Mouse (Mus musculus) heart, embryonic 12.5 days (tissue): ENCODE measurements around the gene Tef. TPM values are rescaled to one million over a fixed set of nuclear protein-coding genes. Genes with fewer than 3 reads are reported as not detected.

Source experiments
- ATAC-seq: fragments of 200-750 bp; cut with Nextera tagmentation; 2 replicates; pipeline ENCODE4 v1.8.0; 2017; ENCODE audit warnings: moderate TSS enrichment, moderate library complexity; ENCODE audit not compliant: insufficient number of reproducible peaks, low FRiP score
- H3K27ac ChIP-seq: fragments of 300-500 bp; sonication (generic); 2 replicates; pipeline ENCODE4 v1.5.1; 2016; ENCODE audit warnings: mild to moderate bottlenecking, moderate library complexity; ENCODE audit not compliant: poor library complexity, severe bottlenecking
- H3K27me3 ChIP-seq: fragments of 300-500 bp; sonication (generic); replicated peaks from 2 replicates; pipeline ENCODE4 v1.6.1; 2016; ENCODE audit warnings: mild to moderate bottlenecking, moderate library complexity
- H3K36me3 ChIP-seq: fragments of 300-500 bp; sonication (generic); 2 replicates; pipeline ENCODE4 v1.6.1; 2016; ENCODE audit warnings: mild to moderate bottlenecking, moderate library complexity
- H3K4me1 ChIP-seq: fragments of 300-500 bp; sonication (generic); replicated peaks from 2 replicates; pipeline ENCODE4 v1.6.1; 2016; ENCODE audit warnings: mild to moderate bottlenecking
- H3K4me2 ChIP-seq: fragments of 300-500 bp; sonication (generic); 2 replicates; pipeline ENCODE4 v1.6.1; 2016; ENCODE audit warnings: mild to moderate bottlenecking, moderate library complexity
- H3K4me3 ChIP-seq: fragments of 300-500 bp; sonication (generic); 2 replicates; pipeline ENCODE4 v1.5.1; 2016; ENCODE audit warnings: mild to moderate bottlenecking
- H3K9ac ChIP-seq: fragments of 300-500 bp; sonication (generic); 2 replicates; pipeline ENCODE4 v1.6.1; 2016; ENCODE audit warnings: mild to moderate bottlenecking, moderate library complexity
- H3K9me3 ChIP-seq: fragments of 300-500 bp; sonication (generic); replicated peaks from 2 replicates; pipeline ENCODE4 v1.6.1; 2016; ENCODE audit warnings: mild to moderate bottlenecking, moderate library complexity
- WGBS: fragments of 180-500 bp; shearing (Covaris S2); methylation state at CpG from one replicate; pipeline ENCODE4 v1.1.7; 2016; 5-methylcytosine and 5-hydroxymethylcytosine counted together
- polyA plus RNA-seq: library from polyadenylated mRNA; unstranded; fragments of >200 nt; fragmentation: Nextera tagmentation; extraction: Ambion mirVana; gene quantifications from 2 replicates; pipeline ENCODE4 v1.2.1, GENCODE M21; 2016

The Tef gene
- polyA plus RNA-seq, 1 experiment from 2014 or later: 27.8 TPM

DNA sequence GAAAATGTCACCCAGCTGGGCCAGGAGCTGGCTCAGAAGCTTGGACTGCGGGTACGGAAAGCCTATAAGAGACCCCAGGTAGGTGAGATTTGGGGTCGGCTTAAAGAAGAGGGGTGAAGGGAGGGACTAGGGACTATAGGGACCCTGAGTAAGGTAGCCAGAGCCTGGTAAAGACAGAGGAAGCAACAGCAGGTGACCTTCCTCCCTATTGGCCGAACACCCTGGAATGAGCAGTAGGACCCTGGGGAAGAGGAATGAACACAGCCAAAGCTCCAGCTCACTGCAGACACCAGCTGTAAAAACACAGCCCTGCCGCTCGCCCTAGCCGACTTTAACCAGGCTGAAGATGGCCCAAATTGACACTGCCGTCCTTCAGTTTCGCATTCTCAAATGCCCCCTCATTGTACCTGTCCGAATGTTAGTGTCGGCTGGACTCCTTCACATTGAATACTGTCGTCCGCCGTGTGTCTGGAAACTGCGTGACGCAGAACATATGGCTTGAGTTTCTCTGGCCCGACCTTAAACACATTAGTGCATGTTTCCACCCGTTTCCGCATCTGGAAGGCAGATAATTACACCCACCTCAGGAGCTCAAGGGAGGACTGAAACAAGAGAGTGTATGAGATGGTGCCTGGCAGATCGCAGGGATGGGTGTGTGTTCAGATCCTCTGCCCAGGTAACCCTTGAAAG lies 29.6 kb upstream of the Tef start:
- Histone ChIP-seq H3K9ac (no peak overlapping the region), H3K4me1 (0 out of 2 replicates have a peak, but pooled peaks cover 7% of the 10 kb centered on the region), H3K4me3 (no peak overlapping the region), H3K9me3 (0 out of 2 replicates have a peak, but pooled peaks cover 3% of the 10 kb centered on the region), H3K27ac (no peak overlapping the region), H3K27me3 (no peaks in the 10 kb centered on the region), H3K4me2 (no peak overlapping the region), H3K36me3 (peaks cover 95% of the 10 kb centered on the region)
- ATAC-seq: no peak
- 80% methylated on average over 20 of the region's 20 CpGs for WGBS

DNA sequence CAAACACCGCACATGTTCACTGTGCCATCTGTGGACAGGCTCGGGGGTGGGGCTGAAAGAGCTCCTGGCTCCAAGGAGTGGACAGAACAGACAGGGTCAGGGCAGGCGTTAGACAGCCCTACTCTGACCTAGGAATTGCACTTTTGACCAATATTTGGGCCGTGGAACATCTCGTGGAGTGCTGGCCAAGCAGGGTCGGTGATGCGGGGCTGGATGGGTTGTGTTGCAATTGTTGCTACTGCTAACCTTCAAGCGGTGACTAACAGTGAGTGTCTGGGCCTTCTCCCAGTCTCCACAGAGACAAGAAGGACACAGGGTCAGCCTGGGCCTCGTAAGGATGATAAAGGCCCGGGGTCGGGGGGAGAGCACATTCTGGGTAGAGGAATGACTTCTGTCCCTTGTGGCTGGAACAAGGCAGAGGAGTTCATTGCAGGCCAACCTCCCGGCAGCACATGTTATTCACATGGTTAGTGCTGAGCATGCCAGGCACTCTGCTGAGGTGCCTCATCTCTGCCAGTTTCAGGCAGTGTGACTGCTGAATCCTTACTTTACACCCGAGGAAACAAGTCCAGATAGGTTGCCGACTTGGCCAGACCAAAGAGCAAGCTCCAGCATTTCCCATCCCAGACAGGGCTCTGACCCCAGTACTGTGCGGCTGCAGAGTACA lies 27.6 kb upstream of the Tef start:
- WGBS: 79% methylated on average over 15 of the region's 15 CpGs
- H3K9ac ChIP-seq: no peak overlapping the region
- H3K27ac ChIP-seq: no peak overlapping the region
- peaks cover 96% of the 10 kb centered on the region for H3K36me3 ChIP-seq
- no peak overlapping the region for H3K4me3 ChIP-seq
- H3K27me3 ChIP-seq: no peaks in the 10 kb centered on the region
- no peak for ATAC-seq
- no peak overlapping the region for H3K4me2 ChIP-seq
- 0 out of 2 replicates have a peak, but pooled peaks cover 3% of the 10 kb centered on the region for H3K9me3 ChIP-seq
- H3K4me1 ChIP-seq: 0 out of 2 replicates have a peak, but pooled peaks cover 7% of the 10 kb centered on the region

DNA sequence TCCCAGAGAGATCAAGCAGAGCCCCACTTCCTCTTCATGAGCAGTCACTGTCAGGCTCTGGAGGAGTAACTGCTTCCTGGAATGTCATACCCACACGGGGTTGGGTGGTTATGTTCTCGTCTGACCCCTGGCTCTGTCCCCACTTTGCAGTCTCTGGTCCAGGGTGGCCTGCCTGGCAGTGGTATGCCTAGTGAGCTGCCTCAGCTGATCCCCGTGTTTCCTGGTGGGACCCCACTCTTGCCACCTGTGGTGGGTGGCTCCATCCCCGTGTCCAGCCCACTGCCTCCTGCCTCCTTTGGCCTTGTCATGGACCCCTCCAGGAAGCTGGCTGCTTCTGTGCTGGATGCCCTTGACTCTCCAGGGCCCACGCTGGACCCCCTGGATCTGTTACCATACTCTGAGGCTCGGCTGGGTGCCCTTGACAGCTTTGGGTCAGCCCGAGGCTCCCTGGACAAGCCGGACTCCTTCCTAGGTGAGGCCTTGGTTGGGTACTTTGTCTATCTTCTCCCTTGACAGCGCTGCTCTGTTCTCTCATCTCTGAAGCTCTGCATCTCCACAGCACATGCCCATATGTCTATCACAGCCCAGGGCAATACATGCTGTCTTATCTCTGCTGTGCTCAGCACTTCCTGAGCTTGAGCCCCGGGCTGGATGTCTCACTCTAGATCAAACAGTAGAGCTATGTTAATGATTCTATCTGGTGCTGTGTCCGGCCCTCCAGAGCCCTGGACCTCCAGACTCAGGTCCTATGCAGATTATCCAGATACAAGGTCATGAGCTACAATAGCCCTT lies 25.4 kb upstream of the Tef start:
- ATAC-seq: no peak; the same call in 1 of the 2 replicates
- Histone ChIP-seq H3K36me3 (peaks cover 100% of the 10 kb centered on the region), H3K4me1 (0 out of 2 replicates have a peak, but pooled peaks cover 7% of the 10 kb centered on the region), H3K9me3 (no peaks in the 10 kb centered on the region), H3K4me2 (no peak overlapping the region), H3K9ac (no peak overlapping the region), H3K27ac (no peak overlapping the region), H3K4me3 (no peak overlapping the region), H3K27me3 (no peaks in the 10 kb centered on the region)
- WGBS: 64% methylated on average over 11 of the region's 11 CpGs

DNA sequence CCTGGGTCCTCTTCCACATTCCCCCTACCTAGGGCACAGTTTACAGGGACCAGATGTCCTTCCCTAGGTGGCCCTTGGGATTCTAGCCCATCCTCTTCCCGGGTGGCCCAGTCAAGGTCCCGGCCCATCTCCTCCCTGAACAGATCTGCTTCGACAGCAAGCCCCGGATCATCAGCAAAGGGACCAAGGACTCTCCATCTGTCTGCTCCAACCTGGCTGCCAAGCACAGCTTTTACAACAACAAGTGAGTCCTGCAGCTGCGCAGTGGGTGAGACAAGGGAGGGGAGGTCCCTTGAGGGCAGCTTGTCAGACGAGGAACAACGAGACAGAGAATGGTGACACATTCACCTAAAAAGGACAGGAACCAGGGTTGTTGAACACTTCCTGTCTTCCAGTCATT lies 20.4 kb upstream of the Tef start:
- peaks cover 94% of the 10 kb centered on the region for H3K36me3 ChIP-seq
- H3K4me3 ChIP-seq: no peak overlapping the region
- no peak overlapping the region for H3K9ac ChIP-seq
- no peak overlapping the region for H3K4me2 ChIP-seq
- 0 out of 2 replicates have a peak, but pooled peaks cover 5% of the 10 kb centered on the region for H3K4me1 ChIP-seq
- H3K27me3 ChIP-seq: no peaks in the 10 kb centered on the region
- H3K27ac ChIP-seq: no peak overlapping the region
- no peak for ATAC-seq
- H3K9me3 ChIP-seq: no peaks in the 10 kb centered on the region
- 85% methylated on average over 7 of the region's 7 CpGs for WGBS

DNA sequence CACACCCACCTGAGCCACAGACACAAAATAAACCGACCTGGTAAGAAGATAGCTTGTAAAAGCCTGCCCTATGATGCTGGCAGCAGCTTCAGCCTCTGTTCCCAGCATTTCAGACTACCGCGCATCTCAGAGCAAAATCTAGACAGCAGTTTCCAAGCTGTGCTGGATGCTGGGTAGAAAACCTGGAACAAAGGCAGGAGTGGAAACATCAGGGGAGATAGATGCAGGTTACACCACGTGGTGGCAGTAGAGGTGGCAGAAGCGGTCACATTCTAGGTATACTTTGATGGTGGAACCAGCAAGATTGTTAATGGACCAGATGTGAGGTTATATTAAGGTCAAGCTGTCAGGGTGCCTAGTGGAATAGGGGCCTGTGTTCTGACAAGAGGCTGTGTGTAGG lies 17.5 kb upstream of the Tef start:
- WGBS: 67% methylated on average over 5 of the region's 5 CpGs
- no peak overlapping the region for H3K9ac ChIP-seq
- no peaks in the 10 kb centered on the region for H3K27me3 ChIP-seq
- H3K4me1 ChIP-seq: no peaks in the 10 kb centered on the region
- H3K4me2 ChIP-seq: no peak overlapping the region
- no peak for ATAC-seq
- H3K4me3 ChIP-seq: no peak overlapping the region
- H3K9me3 ChIP-seq: no peaks in the 10 kb centered on the region
- no peak overlapping the region for H3K27ac ChIP-seq
- peaks cover 90% of the 10 kb centered on the region for H3K36me3 ChIP-seq

DNA sequence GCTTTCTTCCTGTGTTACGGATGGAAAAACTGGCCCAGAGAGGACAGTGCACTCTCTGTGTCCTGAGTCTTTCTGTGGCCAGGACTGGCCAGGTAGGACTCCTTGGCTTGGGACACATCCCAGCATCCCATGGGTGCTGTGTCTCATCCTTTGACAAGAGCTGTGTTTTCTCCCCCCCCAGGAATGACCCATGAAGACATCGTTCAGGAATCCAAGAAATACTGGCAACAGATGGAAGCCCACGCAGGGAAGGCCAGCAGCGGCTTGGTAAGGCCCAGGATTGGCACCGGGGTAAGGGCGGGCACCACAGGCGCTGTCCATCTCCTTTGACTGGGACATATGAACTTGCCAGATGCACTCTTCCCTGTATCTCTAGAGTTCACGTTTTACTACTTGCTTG lies 16.5 kb upstream of the Tef start:
- ATAC-seq: no peak
- H3K4me1 ChIP-seq: no peaks in the 10 kb centered on the region
- H3K27me3 ChIP-seq: no peaks in the 10 kb centered on the region
- H3K4me3 ChIP-seq: no peak overlapping the region
- H3K9me3 ChIP-seq: no peaks in the 10 kb centered on the region
- no peak overlapping the region for H3K9ac ChIP-seq
- no peak overlapping the region for H3K4me2 ChIP-seq
- WGBS: 90% methylated on average over 8 of the region's 8 CpGs
- peaks cover 90% of the 10 kb centered on the region for H3K36me3 ChIP-seq
- no peak overlapping the region for H3K27ac ChIP-seq

DNA sequence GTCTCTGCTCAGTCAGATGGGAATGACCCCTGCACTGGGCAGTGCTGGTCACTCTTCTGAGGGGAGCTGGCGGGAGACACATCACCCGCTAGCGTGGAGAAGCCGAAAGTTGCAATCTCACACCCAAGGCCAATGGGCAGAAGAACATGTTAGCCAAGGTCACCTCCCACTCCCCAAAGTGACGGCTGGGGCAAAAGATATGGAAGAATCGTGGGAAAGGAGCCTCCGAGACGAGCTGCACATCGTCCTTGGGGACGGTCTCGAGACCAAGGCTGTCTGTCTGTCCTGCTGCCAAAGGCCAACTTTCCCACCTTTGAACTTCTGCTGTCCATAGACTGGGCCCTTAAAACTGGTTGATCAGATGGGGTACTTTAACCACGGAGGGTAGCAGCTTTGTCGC lies 14.7 kb upstream of the Tef start:
- 92% methylated on average over 13 of the region's 13 CpGs for WGBS
- no peaks in the 10 kb centered on the region for H3K27me3 ChIP-seq
- no peaks in the 10 kb centered on the region for H3K4me1 ChIP-seq
- no peak for ATAC-seq
- no peak overlapping the region for H3K4me3 ChIP-seq
- peaks cover 89% of the 10 kb centered on the region for H3K36me3 ChIP-seq
- no peak overlapping the region for H3K27ac ChIP-seq
- no peak overlapping the region for H3K9ac ChIP-seq
- no peaks in the 10 kb centered on the region for H3K9me3 ChIP-seq
- no peak overlapping the region for H3K4me2 ChIP-seq

DNA sequence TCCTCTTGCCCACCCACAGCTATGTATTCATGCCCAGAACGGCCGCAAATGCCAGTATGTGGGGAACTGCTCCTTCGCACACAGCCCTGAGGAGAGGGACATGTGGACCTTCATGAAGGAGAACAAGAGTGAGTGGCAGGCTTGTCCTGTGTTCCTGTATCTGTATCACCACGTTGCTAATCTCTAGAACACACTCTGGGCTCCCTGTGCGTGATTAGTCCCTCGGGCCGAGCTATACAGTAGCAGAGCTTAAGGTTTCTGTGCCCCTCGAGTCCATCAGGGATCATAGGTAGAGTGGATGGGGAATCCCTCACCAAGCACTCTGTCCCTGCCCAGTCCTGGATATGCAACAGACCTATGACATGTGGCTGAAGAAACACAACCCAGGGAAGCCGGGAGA lies 9.8 kb upstream of the Tef start:
- H3K36me3 ChIP-seq: peaks cover 76% of the 10 kb centered on the region
- no peaks in the 10 kb centered on the region for H3K27me3 ChIP-seq
- H3K4me1 ChIP-seq: no peaks in the 10 kb centered on the region
- 87% methylated on average over 9 of the region's 9 CpGs for WGBS
- H3K9ac ChIP-seq: no peak overlapping the region
- H3K4me3 ChIP-seq: no peak overlapping the region
- no peaks in the 10 kb centered on the region for H3K9me3 ChIP-seq
- H3K4me2 ChIP-seq: no peak overlapping the region
- no peak overlapping the region for H3K27ac ChIP-seq
- ATAC-seq: no peak

DNA sequence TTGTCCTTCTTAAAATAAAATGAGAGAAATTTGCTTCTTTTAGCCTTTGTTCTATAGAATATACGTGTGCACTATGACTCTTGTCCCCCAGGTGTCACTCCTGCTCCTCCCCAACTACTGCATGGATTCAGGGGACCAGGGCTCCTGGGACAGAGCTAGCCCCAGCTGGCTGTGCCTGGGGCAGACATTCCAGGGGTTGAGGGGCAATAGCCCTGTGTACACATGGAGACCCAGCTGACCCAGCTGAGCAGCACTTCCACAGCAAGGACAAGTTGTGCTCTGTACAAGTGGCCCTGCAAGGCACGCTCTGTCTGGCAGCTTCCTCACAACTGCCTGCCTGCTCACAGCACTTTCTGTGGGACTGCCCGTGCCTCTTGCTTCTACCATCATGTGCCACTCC lies 6.0 kb upstream of the Tef start:
- Histone ChIP-seq H3K4me2 (no peak overlapping the region), H3K9ac (no peak overlapping the region), H3K27me3 (no peaks in the 10 kb centered on the region), H3K4me3 (no peak overlapping the region), H3K36me3 (peaks cover 46% of the 10 kb centered on the region), H3K27ac (no peak overlapping the region), H3K9me3 (no peaks in the 10 kb centered on the region), H3K4me1 (no peaks in the 10 kb centered on the region)
- no peak for ATAC-seq
- 83% methylated on average over 3 of the region's 3 CpGs for WGBS

DNA sequence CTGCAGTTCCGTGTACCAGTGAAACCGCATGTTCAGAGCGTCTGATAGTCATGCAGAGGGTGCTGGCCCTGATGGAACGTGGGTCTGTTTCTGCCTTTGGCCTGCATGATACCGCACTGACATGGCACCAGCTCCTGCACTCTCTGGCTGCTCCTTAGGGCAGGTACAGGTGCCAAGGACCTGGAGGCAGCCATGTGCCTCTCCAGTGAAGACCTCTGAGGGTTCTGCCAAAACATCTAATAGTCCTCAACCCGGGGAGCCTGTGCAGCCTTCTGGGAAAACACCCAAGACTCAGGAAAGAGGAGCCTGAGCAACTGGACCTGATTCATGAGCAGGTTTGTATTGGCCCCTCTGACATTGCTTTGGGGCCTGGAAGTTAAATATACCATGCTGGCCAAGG lies 4.4 kb upstream of the Tef start:
- Histone ChIP-seq H3K27ac (no peak overlapping the region), H3K4me3 (no peak overlapping the region), H3K36me3 (peaks cover 31% of the 10 kb centered on the region), H3K4me2 (no peak overlapping the region), H3K4me1 (peaks cover 9% of the 10 kb centered on the region), H3K9me3 (no peaks in the 10 kb centered on the region), H3K27me3 (no peaks in the 10 kb centered on the region), H3K9ac (no peak overlapping the region)
- 82% methylated on average over 6 of the region's 6 CpGs for WGBS
- no peak for ATAC-seq

DNA sequence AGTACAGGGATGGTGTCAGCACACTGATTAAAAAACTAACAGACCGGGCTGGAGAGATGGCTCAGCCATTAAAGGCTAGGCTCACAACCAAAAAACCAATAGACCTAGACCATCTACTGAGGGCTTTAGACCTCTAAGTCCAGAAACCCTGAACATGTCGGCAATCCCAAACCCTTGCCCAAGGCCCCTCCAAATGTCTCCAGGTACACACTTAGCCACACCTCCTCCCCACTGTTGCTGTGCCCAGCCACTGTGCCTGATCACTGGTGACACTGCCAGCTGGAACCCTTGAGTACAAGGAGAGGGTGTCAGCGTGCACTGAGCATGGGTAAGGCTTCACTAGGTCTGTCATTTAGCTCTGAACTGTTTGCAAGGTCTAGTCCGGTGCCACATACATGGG lies 3.8 kb upstream of the Tef start:
- 82% methylated on average over 4 of the region's 4 CpGs for WGBS
- Histone ChIP-seq H3K27ac (no peak overlapping the region), H3K4me1 (peaks cover 14% of the 10 kb centered on the region), H3K9me3 (no peaks in the 10 kb centered on the region), H3K9ac (no peak overlapping the region), H3K27me3 (no peaks in the 10 kb centered on the region), H3K36me3 (peaks cover 26% of the 10 kb centered on the region), H3K4me3 (no peak overlapping the region), H3K4me2 (no peak overlapping the region)
- ATAC-seq: no peak
